Mouse (Mus musculus) cerebellum, postnatal 14 days (tissue): ENCODE results near the gene Bcas3.

Experiments used
- DNase-seq, 2 experiments: peaks; one replicate each; pipeline ENCODE4 v3.0.0; 2021; ENCODE audit warnings: mixed read lengths in 2 of 2

The Bcas3 gene

GRCm38 (mm10) chr11:85625206-85625605, 272.2 kb downstream of the Bcas3 start:
- DNase-seq, result no peak

- no peak for DNase-seq
These were observed 273.9 kb downstream of the Bcas3 start for GRCm38 (mm10) chr11:85626846-85627245.

GRCm38 (mm10) chr11:85627405-85627804, 274.4 kb downstream of the Bcas3 start:
- DNase-seq, result no peak

GRCm38 (mm10) chr11:85628303-85629063, 275.5 kb downstream of the Bcas3 start:
- DNase-seq, result peak; percentile 44 to 49

GRCm38 (mm10) chr11:85632568-85632981, 279.6 kb downstream of the Bcas3 start:
- no peak for DNase-seq

GRCm38 (mm10) chr11:85638696-85639495, 285.9 kb downstream of the Bcas3 start:
- no peak for DNase-seq

GRCm38 (mm10) chr11:85640659-85641058, 287.7 kb downstream of the Bcas3 start:
- no peak for DNase-seq

- no peak for DNase-seq
These were observed 288.5 kb downstream of the Bcas3 start for GRCm38 (mm10) chr11:85641486-85641885.

- DNase-seq, result no peak
These were observed 289.6 kb downstream of the Bcas3 start for GRCm38 (mm10) chr11:85642591-85642990.

- DNase-seq, result no peak
These were observed 290.1 kb downstream of the Bcas3 start for GRCm38 (mm10) chr11:85643025-85643424.

GRCm38 (mm10) chr11:85643479-85644000, 290.6 kb downstream of the Bcas3 start:
- DNase-seq, result no peak

GRCm38 (mm10) chr11:85644027-85644747, 291.2 kb downstream of the Bcas3 start:
- DNase-seq, result no peak

GRCm38 (mm10) chr11:85644748-85645060, 291.7 kb downstream of the Bcas3 start:
- no peak for DNase-seq

GRCm38 (mm10) chr11:85645152-85645835, 292.3 kb downstream of the Bcas3 start:
- no peak for DNase-seq

GRCm38 (mm10) chr11:85648893-85649292, 295.9 kb downstream of the Bcas3 start:
- DNase-seq, result no peak

- DNase-seq, result no peak
These were observed 296.4 kb downstream of the Bcas3 start for GRCm38 (mm10) chr11:85649373-85649772.

- DNase-seq, result no peak
These were observed 304.5 kb downstream of the Bcas3 start for GRCm38 (mm10) chr11:85657471-85657870.

- no peak for DNase-seq
These were observed 307.3 kb downstream of the Bcas3 start for GRCm38 (mm10) chr11:85660304-85660703.

GRCm38 (mm10) chr11:85667176-85667575, 314.2 kb downstream of the Bcas3 start:
- no peak for DNase-seq

- DNase-seq, result no peak
These were observed 314.8 kb downstream of the Bcas3 start for GRCm38 (mm10) chr11:85667741-85668140.

- no peak for DNase-seq
These were observed 320.0 kb downstream of the Bcas3 start for GRCm38 (mm10) chr11:85672881-85673475.

- peak in 1 of 2 experiments; percentile 19 for DNase-seq
These were observed 322.3 kb downstream of the Bcas3 start for GRCm38 (mm10) chr11:85675244-85675643.
